Mouse (Mus musculus): ENCODE results near the gene Cckar. TPM values are rescaled to one million over a fixed set of nuclear protein-coding genes. Genes with fewer than 3 reads are reported as not detected.
A peak's percentile ranks its signal among the peaks of the same experiment; 100 is the strongest.
"Not testable (repeated sequence)": the region's sequence is repeated elsewhere in the genome, so short reads cannot be mapped to it uniquely, and the experiment has no call there.

The Cckar gene
- polyA plus RNA-seq, 1 experiment from 2014 or later, result 0.63 TPM

DNA sequence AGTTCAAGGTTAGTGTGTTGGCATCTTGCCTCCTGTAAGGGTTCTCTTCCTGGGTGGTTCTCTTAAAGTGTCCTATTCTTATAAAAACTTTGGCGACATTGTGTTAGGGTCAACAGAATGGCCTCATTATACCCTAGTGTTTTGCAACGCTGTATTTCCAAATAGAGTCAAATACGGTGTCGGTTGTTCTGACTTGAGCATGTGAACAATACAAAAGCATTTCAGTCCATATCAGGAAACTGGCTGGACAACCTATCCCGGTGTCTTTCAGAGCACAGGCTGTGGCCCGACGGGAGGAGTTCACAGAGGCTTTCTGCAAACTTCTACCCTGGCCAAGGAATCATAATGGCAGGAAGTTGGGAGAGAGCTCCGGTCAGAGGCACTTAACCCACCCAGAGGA, 15.4 kb downstream of the Cckar start:
- WGBS, result 85% methylated on average over 8 of the region's 8 CpGs
- Histone ChIP-seq H3K36me3 (no peaks in the 10 kb centered on the region), H3K4me2 (replicated peaks) (no peak overlapping the region), H3K9me3 (no peaks in the 10 kb centered on the region), H3K9ac (no peak overlapping the region), H3K27me3 (no peaks in the 10 kb centered on the region), H3K4me3 (no peak overlapping the region), H3K4me1 (no peaks in the 10 kb centered on the region), H3K27ac (no peak overlapping the region)
- ATAC-seq (ENCODE audit: insufficient number of reproducible peaks, insufficient read depth, low FRiP score, low TSS enrichment), result no peak

- H3K4me1 ChIP-seq, result no peaks in the 10 kb centered on the region
- H3K9ac ChIP-seq, result no peak overlapping the region
- H3K27me3 ChIP-seq, result no peaks in the 10 kb centered on the region
- no peak overlapping the region for H3K27ac ChIP-seq
- no peaks in the 10 kb centered on the region for H3K36me3 ChIP-seq
- no peak for ATAC-seq (ENCODE audit: insufficient number of reproducible peaks, insufficient read depth, low FRiP score, low TSS enrichment)
- H3K4me2 ChIP-seq (replicated peaks), result no peak overlapping the region
- H3K9me3 ChIP-seq, result no peaks in the 10 kb centered on the region
- no peak overlapping the region for H3K4me3 ChIP-seq
- WGBS, result 80% methylated on average over 3 of the region's 3 CpGs
Measured at GRCm38 (mm10) chr5:53691577-53691976, 15.9 kb downstream of the Cckar start.

DNA sequence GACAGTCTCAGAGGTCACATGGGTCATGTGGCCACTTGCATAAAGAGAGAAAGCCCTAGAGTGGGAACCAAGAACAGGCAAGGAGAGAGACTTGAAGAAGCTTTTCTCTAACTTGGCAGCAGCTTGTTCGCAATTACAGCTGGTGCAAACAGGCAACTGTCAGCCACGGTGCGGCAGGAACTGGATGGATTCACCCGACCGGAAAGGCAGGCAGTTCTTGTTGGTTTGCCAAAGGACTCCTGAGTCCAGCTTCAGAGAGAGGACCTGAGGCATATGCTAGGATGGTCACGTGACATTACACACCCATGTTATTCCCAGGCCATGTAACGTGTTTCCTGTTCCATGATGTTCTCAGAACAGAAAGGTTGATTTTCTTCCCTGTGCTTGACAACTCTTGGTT, 19.2 kb downstream of the Cckar start:
- no peak overlapping the region for H3K27ac ChIP-seq
- H3K9ac ChIP-seq, result no peak overlapping the region
- H3K4me1 ChIP-seq, result no peaks in the 10 kb centered on the region
- no peak overlapping the region for H3K4me3 ChIP-seq
- H3K9me3 ChIP-seq, result no peaks in the 10 kb centered on the region
- no peaks in the 10 kb centered on the region for H3K36me3 ChIP-seq
- no peaks in the 10 kb centered on the region for H3K27me3 ChIP-seq
- no peak overlapping the region for H3K4me2 ChIP-seq (replicated peaks)
- 79% methylated on average over 7 of the region's 7 CpGs for WGBS
- no peak for ATAC-seq (ENCODE audit: insufficient number of reproducible peaks, insufficient read depth, low FRiP score, low TSS enrichment)

DNA sequence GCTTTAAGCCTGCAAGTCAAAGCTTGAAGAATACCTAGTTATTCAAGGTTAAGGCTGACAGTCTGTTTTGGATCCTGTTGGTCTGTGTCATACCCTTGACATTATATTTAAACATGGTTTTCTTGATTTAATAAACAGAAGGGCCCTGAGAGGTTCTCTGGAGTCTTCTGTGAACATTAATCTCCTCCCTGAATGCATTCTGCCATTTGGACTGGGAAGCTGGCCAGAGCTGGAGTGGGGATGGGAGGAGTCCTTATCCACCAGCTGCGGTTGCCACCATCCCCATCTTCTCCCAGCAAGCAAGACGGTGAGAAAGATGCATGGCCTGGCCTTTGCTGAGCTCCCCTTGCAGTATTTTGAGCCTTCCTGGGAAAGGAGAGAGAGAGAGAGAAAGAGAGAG, 21.1 kb downstream of the Cckar start:
- 83% methylated on average over 2 of the region's 2 CpGs for WGBS
- H3K9me3 ChIP-seq, result no peaks in the 10 kb centered on the region
- no peak overlapping the region for H3K27ac ChIP-seq
- no peaks in the 10 kb centered on the region for H3K4me1 ChIP-seq
- no peak overlapping the region for H3K9ac ChIP-seq
- H3K36me3 ChIP-seq, result no peaks in the 10 kb centered on the region
- no peak overlapping the region for H3K4me3 ChIP-seq
- no peak overlapping the region for H3K4me2 ChIP-seq (replicated peaks)
- no peak for ATAC-seq (ENCODE audit: insufficient number of reproducible peaks, insufficient read depth, low FRiP score, low TSS enrichment)
- H3K27me3 ChIP-seq, result no peaks in the 10 kb centered on the region

GRCm38 (mm10) chr5:53685623-53686022, 21.9 kb downstream of the Cckar start:
- Histone ChIP-seq H3K36me3 (no peaks in the 10 kb centered on the region), H3K4me2 (replicated peaks) (no peak overlapping the region), H3K4me1 (no peaks in the 10 kb centered on the region), H3K27ac (no peak overlapping the region), H3K27me3 (no peaks in the 10 kb centered on the region), H3K9ac (no peak overlapping the region), H3K9me3 (no peaks in the 10 kb centered on the region), H3K4me3 (no peak overlapping the region)
- no peak for ATAC-seq (ENCODE audit: insufficient number of reproducible peaks, insufficient read depth, low FRiP score, low TSS enrichment)
- WGBS, result 82% methylated on average over 4 of the region's 4 CpGs

- WGBS, result 79% methylated on average over 1 of the region's 1 CpGs
- H3K27me3 ChIP-seq, result no peaks in the 10 kb centered on the region
- no peaks in the 10 kb centered on the region for H3K9me3 ChIP-seq
- no peak overlapping the region for H3K9ac ChIP-seq
- ATAC-seq (ENCODE audit: insufficient number of reproducible peaks, insufficient read depth, low FRiP score, low TSS enrichment), result no peak
- no peak overlapping the region for H3K27ac ChIP-seq
- H3K36me3 ChIP-seq, result no peaks in the 10 kb centered on the region
- no peak overlapping the region for H3K4me3 ChIP-seq
- H3K4me2 ChIP-seq (replicated peaks), result no peak overlapping the region
- H3K4me1 ChIP-seq, result no peaks in the 10 kb centered on the region
Measured at GRCm38 (mm10) chr5:53684417-53684816, 23.1 kb downstream of the Cckar start.

DNA sequence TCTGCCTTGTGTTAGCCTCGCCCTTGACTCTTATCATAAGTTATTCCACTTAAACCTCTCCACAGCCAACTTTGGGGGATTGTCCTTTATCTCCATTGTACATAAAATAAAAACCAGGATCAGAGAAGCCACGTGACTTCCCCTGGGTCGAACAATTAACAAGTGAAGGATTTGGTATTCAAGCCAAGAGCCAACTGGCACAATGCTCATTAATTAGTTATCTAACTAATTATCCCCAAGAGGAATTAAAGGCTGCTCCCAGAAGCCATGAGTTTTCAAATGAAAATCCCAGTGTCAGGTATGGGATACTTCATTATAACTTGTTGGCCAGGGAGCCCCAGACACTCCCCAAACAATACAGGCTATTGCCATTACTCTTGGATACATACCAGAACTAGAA, 23.6 kb downstream of the Cckar start:
- Histone ChIP-seq H3K9ac (no peak overlapping the region), H3K27ac (no peak overlapping the region), H3K4me1 (no peaks in the 10 kb centered on the region), H3K27me3 (no peaks in the 10 kb centered on the region), H3K36me3 (no peaks in the 10 kb centered on the region), H3K4me3 (no peak overlapping the region), H3K4me2 (replicated peaks) (no peak overlapping the region), H3K9me3 (no peaks in the 10 kb centered on the region)
- WGBS, result 80% methylated on average over 3 of the region's 3 CpGs
- ATAC-seq (ENCODE audit: insufficient number of reproducible peaks, insufficient read depth, low FRiP score, low TSS enrichment), result no peak

GRCm38 (mm10) chr5:53679651-53680050, 27.9 kb downstream of the Cckar start:
- no peaks in the 10 kb centered on the region for H3K4me1 ChIP-seq
- WGBS, result 80% methylated on average over 6 of the region's 6 CpGs
- no peaks in the 10 kb centered on the region for H3K9me3 ChIP-seq
- H3K36me3 ChIP-seq, result no peaks in the 10 kb centered on the region
- no peak overlapping the region for H3K27ac ChIP-seq
- no peak overlapping the region for H3K9ac ChIP-seq
- H3K4me3 ChIP-seq, result no peak overlapping the region
- no peak for ATAC-seq (ENCODE audit: insufficient number of reproducible peaks, insufficient read depth, low FRiP score, low TSS enrichment)
- no peaks in the 10 kb centered on the region for H3K27me3 ChIP-seq
- no peak overlapping the region for H3K4me2 ChIP-seq (replicated peaks)

DNA sequence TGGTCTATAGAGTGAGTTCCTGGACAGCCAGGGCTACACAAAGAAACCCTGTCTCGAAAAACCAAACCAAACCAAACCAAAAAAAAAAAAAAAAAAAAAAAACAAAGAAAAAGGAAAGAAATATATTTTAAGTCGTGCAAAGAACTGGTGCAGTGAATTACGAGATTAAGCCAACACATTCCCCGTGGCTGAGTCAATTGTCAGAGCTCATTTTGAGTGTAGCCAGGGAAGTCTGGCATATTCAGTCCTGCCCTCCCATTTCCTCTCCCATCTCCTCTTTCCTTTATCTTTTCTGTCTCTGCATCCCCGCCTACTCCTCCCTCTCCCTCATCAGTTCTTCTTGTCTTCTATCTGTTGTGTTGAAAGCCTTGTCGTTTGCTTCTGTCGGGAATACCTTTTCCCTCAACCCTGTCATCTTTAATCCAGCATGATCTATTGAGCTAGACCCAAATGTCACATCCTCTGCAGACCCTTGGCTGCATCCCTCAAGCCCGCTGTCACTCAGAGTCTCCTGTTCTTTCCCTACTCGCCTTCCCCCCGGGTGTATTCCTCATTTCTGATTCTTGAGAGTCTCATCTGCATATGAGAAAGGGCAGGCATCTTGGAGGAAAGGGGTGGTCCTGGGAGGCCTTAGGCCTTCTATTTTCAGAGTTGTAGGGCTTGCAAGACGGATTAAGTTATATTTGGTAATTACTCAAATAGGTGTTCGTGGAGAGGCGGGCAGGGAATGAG, 29.3 kb downstream of the Cckar start:
- no peaks in the 10 kb centered on the region for H3K4me1 ChIP-seq
- ATAC-seq (ENCODE audit: insufficient number of reproducible peaks, insufficient read depth, low FRiP score, low TSS enrichment), result no peak
- no peak overlapping the region for H3K4me2 ChIP-seq (replicated peaks)
- 49% methylated on average over 13 of the region's 13 CpGs for whole genome bisulfite sequencing
- H3K36me3 ChIP-seq, result no peaks in the 10 kb centered on the region
- no peaks in the 10 kb centered on the region for H3K27me3 ChIP-seq
- no peak overlapping the region for H3K27ac ChIP-seq
- no peaks in the 10 kb centered on the region for H3K9me3 ChIP-seq
- no peak overlapping the region for H3K9ac ChIP-seq
- no peak overlapping the region for H3K4me3 ChIP-seq

DNA sequence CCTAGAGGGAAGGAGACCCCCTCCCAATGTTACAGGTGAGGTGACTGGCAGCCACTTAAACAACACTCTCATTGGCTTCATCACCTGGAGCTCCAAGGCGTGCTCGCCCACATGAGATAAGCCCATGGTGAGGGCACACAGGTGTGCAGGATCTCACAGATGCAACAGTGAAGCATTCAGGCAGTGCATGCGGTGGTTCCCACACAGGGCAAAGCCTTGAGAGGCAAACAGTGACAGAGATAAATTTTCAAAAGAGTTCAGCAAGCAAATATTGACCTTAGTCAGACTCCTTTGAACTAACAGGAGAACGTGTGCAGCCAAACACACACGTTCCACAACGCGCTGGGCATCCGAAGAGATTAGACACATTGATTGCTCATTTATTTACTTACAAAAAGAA, 30.8 kb downstream of the Cckar start:
- no peak for ATAC-seq (ENCODE audit: insufficient number of reproducible peaks, insufficient read depth, low FRiP score, low TSS enrichment)
- no peak overlapping the region for H3K27ac ChIP-seq

DNA sequence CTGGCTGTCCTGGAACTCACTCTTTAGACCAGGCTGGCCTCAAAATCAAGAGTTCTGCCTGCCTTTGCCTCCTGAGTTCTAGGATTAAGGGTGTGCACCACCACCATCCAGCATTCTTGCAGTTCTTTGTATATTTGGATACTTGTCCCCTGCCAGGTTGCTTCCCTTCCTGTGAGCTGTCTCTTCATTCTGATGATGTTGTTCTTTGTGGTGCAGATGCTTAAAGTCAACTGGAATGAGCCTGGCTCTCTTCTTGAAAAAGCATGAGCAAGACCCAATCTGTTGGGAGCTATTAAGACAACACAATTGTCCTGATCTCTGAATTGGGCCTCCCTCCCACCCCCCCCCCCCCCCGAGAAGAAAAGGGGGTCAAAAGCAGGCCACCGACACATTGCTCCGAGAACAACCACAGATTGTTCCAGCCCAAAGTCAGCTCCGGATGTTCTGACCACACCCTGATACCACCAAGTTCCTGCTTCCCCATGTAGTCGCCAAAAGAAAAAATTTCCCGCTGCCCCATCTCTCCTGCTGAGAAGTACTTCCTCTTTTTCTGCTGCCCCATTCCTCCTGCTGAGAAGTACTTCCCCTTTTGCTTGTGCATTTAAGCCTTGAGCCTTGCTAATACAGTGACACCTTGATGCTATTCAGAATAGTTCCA, 33.9 kb downstream of the Cckar start:
- not testable (repeated sequence) for ATAC-seq (ENCODE audit: insufficient number of reproducible peaks, insufficient read depth, low FRiP score, low TSS enrichment); H3K4me3 ChIP-seq
- WGBS, result 95% methylated on average over 6 of the region's 6 CpGs

More for the DNA sequence above, 30.8 kb downstream of the Cckar start:
- H3K27me3 ChIP-seq, result no peaks in the 10 kb centered on the region
- no peaks in the 10 kb centered on the region for H3K4me1 ChIP-seq
- no peaks in the 10 kb centered on the region for H3K9me3 ChIP-seq
- H3K9ac ChIP-seq, result no peak overlapping the region
- H3K4me3 ChIP-seq, result no peak overlapping the region
- 84% methylated on average over 8 of the region's 8 CpGs for WGBS
- H3K4me2 ChIP-seq (replicated peaks), result no peak overlapping the region
- no peaks in the 10 kb centered on the region for H3K36me3 ChIP-seq

GRCm38 (mm10) chr5:53672352-53672751, 35.2 kb downstream of the Cckar start:
- Histone ChIP-seq H3K4me2 (replicated peaks) (no peak overlapping the region), H3K9me3 (no peaks in the 10 kb centered on the region), H3K9ac (no peak overlapping the region), H3K4me3 (no peak overlapping the region), H3K4me1 (no peaks in the 10 kb centered on the region), H3K27me3 (no peaks in the 10 kb centered on the region), H3K27ac (no peak overlapping the region), H3K36me3 (no peaks in the 10 kb centered on the region)
- ATAC-seq (ENCODE audit: insufficient number of reproducible peaks, insufficient read depth, low FRiP score, low TSS enrichment), result peak; percentile 64; the same call in 1 of the 2 replicates
- WGBS, result 21% methylated on average over 5 of the region's 5 CpGs

More for the DNA sequence above, 33.9 kb downstream of the Cckar start:
- not testable (repeated sequence) for H3K4me1 ChIP-seq; H3K9me3 ChIP-seq; H3K36me3 ChIP-seq; H3K27ac ChIP-seq; H3K4me2 ChIP-seq (replicated peaks); H3K9ac ChIP-seq; H3K27me3 ChIP-seq

Data from embryonic facial prominence, embryonic 12.5 days (tissue).